Mouse (Mus musculus): ENCODE results near the gene Cfh. TPM values are rescaled to one million over a fixed set of nuclear protein-coding genes. Genes with fewer than 3 reads are reported as not detected.

The Cfh gene
- polyA plus RNA-seq (2014; fragmentation: Illumina TruSeq; extraction: RNeasy Lipid Tissue Mini Kit (QIAGEN cat#74804); ENCODE audit: low read depth, low replicate concordance): 69.9 TPM

GRCm38 (mm10) chr1:140183664-140184063, at the start of gene Cfh:
Gene Cfh, minus strand, starts transcription at chr1:140183764.

Other genes starting within 250 kb of the Cfh start
- gene Kcnt2, start 62.4 kb upstream of the Cfh start, polyA plus RNA-seq (2014; fragmentation: Illumina TruSeq; extraction: RNeasy Lipid Tissue Mini Kit (QIAGEN cat#74804); ENCODE audit: low read depth, low replicate concordance): 3.4 TPM